8 mouse cellular contexts compared by ENCODE assay signal in the genomic region with DNA sequence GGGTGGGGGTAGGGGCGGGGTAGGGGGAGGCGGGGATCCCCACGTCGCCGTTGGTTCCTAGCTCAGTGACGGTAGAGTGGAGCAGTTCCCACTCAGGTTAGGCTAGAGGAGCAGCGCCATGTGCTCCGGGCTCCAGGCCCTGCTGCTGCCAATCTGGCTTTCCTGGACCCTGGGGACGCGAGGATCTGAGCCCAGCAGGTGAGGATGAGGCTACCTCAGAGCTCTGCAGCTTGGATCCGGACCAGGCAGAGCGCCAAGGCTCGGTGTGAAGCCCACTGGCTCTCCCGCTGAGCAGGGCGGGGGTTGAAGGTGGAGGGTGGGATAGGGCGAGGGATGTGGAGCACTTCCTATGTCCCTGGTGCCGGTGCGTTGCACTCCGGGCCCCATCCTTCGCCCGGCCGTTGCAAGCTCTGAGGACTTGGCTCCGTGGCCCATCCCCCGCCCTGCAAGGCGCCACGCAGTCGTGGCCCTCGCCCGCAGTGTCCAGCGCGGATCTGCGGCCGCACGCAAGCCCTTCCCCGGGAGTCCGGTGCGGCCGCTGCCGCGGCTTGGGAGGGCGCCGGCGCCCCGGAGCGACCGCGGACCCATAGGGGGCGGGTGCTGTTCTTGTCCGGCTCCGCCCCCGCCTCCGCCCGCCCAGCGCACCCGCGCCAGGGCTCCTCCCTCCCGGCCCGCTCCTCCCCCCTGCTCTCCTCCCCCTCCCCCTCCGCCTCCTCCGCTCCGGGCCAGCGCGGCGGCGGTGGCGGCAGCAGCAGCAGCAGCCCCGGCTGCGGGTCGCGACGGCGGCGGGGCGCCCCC.
DNase-seq lines count a peak whose midpoint lies in the region; ATAC-seq and TF ChIP-seq lines count a peak whose summit lies in the region.

No protein-coding gene starts in this region.

- H3K9ac ChIP-seq in heart, adult 2 months (ENCODE audit: low read depth, low read length), result no peak overlapping the region
- H3K9ac ChIP-seq in intestine, postnatal 0 days (ENCODE audit: low read depth, low read length), result peak overlapping the region; percentile 22; the same call in 1 of the 2 replicates
- no peak overlapping the region for H3K9ac ChIP-seq in limb, embryonic 11.5 days (ENCODE audit: low read length)
- H3K9ac ChIP-seq in neural tube, embryonic 11.5 days (ENCODE audit: low read length), result peak overlapping the region; percentile 60

- peak; percentile 28 to 47 for DNase-seq in heart, adult 2 months
- DNase-seq in heart, adult 9 months (ENCODE audit: low spot score in 2 of 2), result no peak
- peak; percentile 88 for DNase-seq in cerebellum, adult 9-10 months
- peak; percentile 83 for DNase-seq in limb, embryonic 11.5 days (ENCODE audit: low spot score)
- DNase-seq in neural tube, embryonic 11.5 days (ENCODE audit: low spot score), result peak; percentile 88
- peak; percentile 2 for DNase-seq in thymus, adult 2 months

- TF ChIP-seq POLR2A in heart, adult 2 months (IDR thresholded peaks at IDR 0.05; ENCODE audit: insufficient read depth, low read depth, low read length), result no peak
- no peak for TF ChIP-seq POLR2A in thymus, adult 2 months (IDR thresholded peaks at IDR 0.05; ENCODE audit: control insufficient read depth, extremely low read depth, insufficient read depth, low read length, poor library complexity)

- H3K27ac ChIP-seq in heart, adult 2 months, result no peak overlapping the region
- H3K27ac ChIP-seq in intestine, postnatal 0 days (ENCODE audit: low read depth, low read length), result no peak overlapping the region
- no peak overlapping the region for H3K27ac ChIP-seq in limb, embryonic 11.5 days (replicated peaks; ENCODE audit: low read depth, low read length)
- peak overlapping the region; percentile 49; the same call in 1 of the 2 replicates for H3K27ac ChIP-seq in neural tube, embryonic 11.5 days (ENCODE audit: low read depth, low read length)
- H3K27ac ChIP-seq in thymus, adult 2 months (ENCODE audit: control insufficient read depth, insufficient read depth, low read length), result no peak overlapping the region

- intact Hi-C loops in heart, adult 2 months (cut with DNase I), result no loop called here

- peaks cover 2% of the 10 kb centered on the region; the same call in 1 of the 2 replicates for H3K27me3 ChIP-seq in heart, adult 2 months (ENCODE audit: control insufficient read depth, insufficient read depth, low read length)
- peaks cover 28% of the 10 kb centered on the region for H3K27me3 ChIP-seq in intestine, postnatal 0 days (replicated peaks; ENCODE audit: control insufficient read depth, insufficient read depth, low read length)
- peaks cover 20% of the 10 kb centered on the region for H3K27me3 ChIP-seq in limb, embryonic 11.5 days (ENCODE audit: control insufficient read depth, insufficient read depth, low read length)
- peaks cover 9% of the 10 kb centered on the region; the same call in 1 of the 2 replicates for H3K27me3 ChIP-seq in neural tube, embryonic 11.5 days (ENCODE audit: control insufficient read depth, insufficient read depth, low read length)
- H3K27me3 ChIP-seq in thymus, adult 2 months (ENCODE audit: control insufficient read depth, insufficient read depth, low read length), result peaks cover 2% of the 10 kb centered on the region; the same call in 1 of the 2 replicates

- no peaks in the 10 kb centered on the region for H3K79me2 ChIP-seq in heart, adult 2 months (replicated peaks; ENCODE audit: control insufficient read depth, insufficient read depth, low read length)

- ATAC-seq in frontal cortex, adult (ENCODE audit: low TSS enrichment), result peak; percentile 65
- ATAC-seq in intestine, postnatal 0 days, result peak; percentile 93
- peak; percentile 91 for ATAC-seq in limb, embryonic 11.5 days (ENCODE audit: insufficient number of reproducible peaks, low FRiP score, low TSS enrichment, low read depth)
- peak; percentile 90 for ATAC-seq in neural tube, embryonic 11.5 days (ENCODE audit: insufficient read depth, low FRiP score, low TSS enrichment)

- peak overlapping the region; percentile 29; the same call in 1 of the 2 replicates for H3K4me3 ChIP-seq in heart, adult 2 months
- H3K4me3 ChIP-seq in intestine, postnatal 0 days (ENCODE audit: low read depth, low read length), result peak overlapping the region; percentile 61
- H3K4me3 ChIP-seq in limb, embryonic 11.5 days (ENCODE audit: low read depth, low read length), result peak overlapping the region; percentile 56
- peak overlapping the region; percentile 72 for H3K4me3 ChIP-seq in neural tube, embryonic 11.5 days (ENCODE audit: low read depth, low read length)
- H3K4me3 ChIP-seq in thymus, adult 2 months (ENCODE audit: control insufficient read depth, insufficient read depth, low read length), result no peak overlapping the region; the same call in 1 of the 2 replicates

- H3K4me1 ChIP-seq in heart, adult 2 months (ENCODE audit: control insufficient read depth, insufficient read depth, low read length), result no peaks in the 10 kb centered on the region
- H3K4me1 ChIP-seq in intestine, postnatal 0 days (replicated peaks; ENCODE audit: control insufficient read depth, insufficient read depth, low read length), result no peaks in the 10 kb centered on the region
- H3K4me1 ChIP-seq in limb, embryonic 11.5 days (ENCODE audit: control insufficient read depth, insufficient read depth, low read length), result 0 out of 2 replicates have a peak, but pooled peaks cover 5% of the 10 kb centered on the region
- H3K4me1 ChIP-seq in neural tube, embryonic 11.5 days (ENCODE audit: control insufficient read depth, insufficient read depth, low read length), result 0 out of 2 replicates have a peak, but pooled peaks cover 3% of the 10 kb centered on the region
- H3K4me1 ChIP-seq in thymus, adult 2 months (replicated peaks; ENCODE audit: control insufficient read depth, insufficient read depth, low read length), result no peaks in the 10 kb centered on the region

- no peak for TF ChIP-seq EP300 in heart, adult 2 months (IDR thresholded peaks at IDR 0.05; ENCODE audit: insufficient read depth, low read depth, low read length)

- WGBS in heart, adult 2 months, result 1% methylated on average over 61 of the region's 74 CpGs
- WGBS in intestine, postnatal 0 days, result 0% methylated on average over 55 of the region's 74 CpGs
- under 1% methylated on average over 45 of the region's 74 CpGs for WGBS in limb, embryonic 11.5 days
- WGBS in neural tube, embryonic 11.5 days, result 0% methylated on average over 38 of the region's 74 CpGs
- WGBS in thymus, adult 2 months, result 4% methylated on average over 65 of the region's 74 CpGs

- no peaks in the 10 kb centered on the region for H3K9me3 ChIP-seq in intestine, postnatal 0 days (ENCODE audit: control insufficient read depth)
- no peaks in the 10 kb centered on the region for H3K9me3 ChIP-seq in limb, embryonic 11.5 days (ENCODE audit: control insufficient read depth, low read length)
- no peaks in the 10 kb centered on the region for H3K9me3 ChIP-seq in neural tube, embryonic 11.5 days (ENCODE audit: control insufficient read depth, low read length)

- peak overlapping the region; percentile 94 for H3K4me2 ChIP-seq in intestine, postnatal 0 days (replicated peaks; ENCODE audit: low read depth)
- H3K4me2 ChIP-seq in limb, embryonic 11.5 days (ENCODE audit: low read depth, severe bottlenecking), result peak overlapping the region; percentile 94
- H3K4me2 ChIP-seq in neural tube, embryonic 11.5 days (ENCODE audit: low read depth), result peak overlapping the region; percentile 89

- no peaks in the 10 kb centered on the region for H3K36me3 ChIP-seq in heart, adult 2 months (ENCODE audit: control insufficient read depth, insufficient read depth, low read length)
- no peaks in the 10 kb centered on the region for H3K36me3 ChIP-seq in intestine, postnatal 0 days (ENCODE audit: control insufficient read depth, insufficient read depth)
- H3K36me3 ChIP-seq in limb, embryonic 11.5 days (ENCODE audit: control insufficient read depth, insufficient read depth, low read length), result no peaks in the 10 kb centered on the region
- H3K36me3 ChIP-seq in neural tube, embryonic 11.5 days (ENCODE audit: control insufficient read depth, insufficient read depth, low read length), result no peaks in the 10 kb centered on the region
- H3K36me3 ChIP-seq in thymus, adult 2 months (ENCODE audit: control insufficient read depth, insufficient read depth, low read length), result no peaks in the 10 kb centered on the region

- no peak for TF ChIP-seq CTCF in heart, adult 2 months (IDR thresholded peaks at IDR 0.05)
- TF ChIP-seq CTCF in intestine, postnatal 0 days (IDR thresholded peaks at IDR 0.05; ENCODE audit: low read depth), result peak; percentile 14; the same call in 1 of the 2 replicates
- no peak for TF ChIP-seq CTCF in thymus, adult 2 months (IDR thresholded peaks at IDR 0.05; ENCODE audit: borderline replicate concordance, control insufficient read depth, extremely low read depth, insufficient read depth, low read length, poor library complexity)

Comparison
In these comparisons a context has a peak if more than half of its experiments do, and no peak if none do; other contexts are left out.
1. DNase-seq: peak in heart, adult 2 months (2 of 2), cerebellum, adult 9-10 months (single experiment), limb, embryonic 11.5 days (single experiment), neural tube, embryonic 11.5 days (single experiment) and thymus, adult 2 months (single experiment); none in heart, adult 9 months (0 of 2).
2. H3K9ac ChIP-seq: peak in intestine, postnatal 0 days (single experiment) and neural tube, embryonic 11.5 days (single experiment); none in heart, adult 2 months (single experiment) and limb, embryonic 11.5 days (single experiment).
3. Peak in every context shown above with its lines, with median percentiles within 50 percentile points of each other: ATAC-seq and H3K4me2 ChIP-seq.